Mouse (Mus musculus): Measurements from ENCODE around the gene Trappc2l. TPM values are rescaled to one million over a fixed set of nuclear protein-coding genes. Genes with fewer than 3 reads are reported as not detected.

Trappc2l gene
- polyA plus RNA-seq, 1 experiment from 2014 or later: 68.5 TPM

Other genes with a start within 250 kb of the Trappc2l start
- gene Zc3h18, start 235.0 kb upstream of the Trappc2l start, polyA plus RNA-seq (2016; fragmentation: Nextera tagmentation; extraction: Ambion mirVana): 67.6 and 75.0 TPM in 2 replicates
- gene Il17c, start 189.6 kb upstream of the Trappc2l start, polyA plus RNA-seq (2016; fragmentation: Nextera tagmentation; extraction: Ambion mirVana): not detected in 2 replicates
- 75.4 and 76.6 TPM in 2 replicates for gene Cyba, start 178.7 kb upstream of the Trappc2l start, polyA plus RNA-seq (2016; fragmentation: Nextera tagmentation; extraction: Ambion mirVana)
- gene Mvd, start 168.2 kb upstream of the Trappc2l start, polyA plus RNA-seq (2016; fragmentation: Nextera tagmentation; extraction: Ambion mirVana): 61.8 and 65.1 TPM in 2 replicates
- 0.16 TPM in 1 of 2 replicates, not detected in the other for gene Snai3, start 150.9 kb upstream of the Trappc2l start, polyA plus RNA-seq (2016; fragmentation: Nextera tagmentation; extraction: Ambion mirVana)
- gene Rnf166, start 135.6 kb upstream of the Trappc2l start, polyA plus RNA-seq (2016; fragmentation: Nextera tagmentation; extraction: Ambion mirVana): 31.8 and 33.6 TPM in 2 replicates
- gene Ctu2, start 135.5 kb upstream of the Trappc2l start, polyA plus RNA-seq (2016; fragmentation: Nextera tagmentation; extraction: Ambion mirVana): 74.1 and 74.7 TPM in 2 replicates
- gene Piezo1, start 60.3 kb upstream of the Trappc2l start, polyA plus RNA-seq (2016; fragmentation: Nextera tagmentation; extraction: Ambion mirVana): 6.5 and 9.2 TPM in 2 replicates
- 56.0 and 64.3 TPM in 2 replicates for gene Cdt1, start 43.6 kb upstream of the Trappc2l start, polyA plus RNA-seq (2016; fragmentation: Nextera tagmentation; extraction: Ambion mirVana)
- gene Aprt, start 34.7 kb upstream of the Trappc2l start, polyA plus RNA-seq (2016; fragmentation: Nextera tagmentation; extraction: Ambion mirVana): 237 and 268 TPM in 2 replicates
- gene Galns, start 177 bp upstream of the Trappc2l start, polyA plus RNA-seq (2016; fragmentation: Nextera tagmentation; extraction: Ambion mirVana): 7.1 and 7.2 TPM in 2 replicates
- not detected in 2 replicates for gene Pabpn1l, start 11.1 kb downstream of the Trappc2l start, polyA plus RNA-seq (2016; fragmentation: Nextera tagmentation; extraction: Ambion mirVana)
- gene Cbfa2t3, start 87.5 kb downstream of the Trappc2l start, polyA plus RNA-seq (2016; fragmentation: Nextera tagmentation; extraction: Ambion mirVana): 2.2 and 5.4 TPM in 2 replicates
- gene Acsf3, start 163.8 kb downstream of the Trappc2l start, polyA plus RNA-seq (2016; fragmentation: Nextera tagmentation; extraction: Ambion mirVana): 16.5 and 18.0 TPM in 2 replicates
- 0.80 and 1.2 TPM in 2 replicates for gene Cdh15, start 236.3 kb downstream of the Trappc2l start, polyA plus RNA-seq (2016; fragmentation: Nextera tagmentation; extraction: Ambion mirVana)

All from hindbrain, embryonic 10.5 days (tissue).